Mouse (Mus musculus): ENCODE data around the gene Hpca. TPM values are rescaled to one million over a fixed set of nuclear protein-coding genes. Genes with fewer than 3 reads are reported as not detected.

Hpca gene
- polyA plus RNA-seq, 1 experiment from 2014 or later = 0.30 TPM

DNA sequence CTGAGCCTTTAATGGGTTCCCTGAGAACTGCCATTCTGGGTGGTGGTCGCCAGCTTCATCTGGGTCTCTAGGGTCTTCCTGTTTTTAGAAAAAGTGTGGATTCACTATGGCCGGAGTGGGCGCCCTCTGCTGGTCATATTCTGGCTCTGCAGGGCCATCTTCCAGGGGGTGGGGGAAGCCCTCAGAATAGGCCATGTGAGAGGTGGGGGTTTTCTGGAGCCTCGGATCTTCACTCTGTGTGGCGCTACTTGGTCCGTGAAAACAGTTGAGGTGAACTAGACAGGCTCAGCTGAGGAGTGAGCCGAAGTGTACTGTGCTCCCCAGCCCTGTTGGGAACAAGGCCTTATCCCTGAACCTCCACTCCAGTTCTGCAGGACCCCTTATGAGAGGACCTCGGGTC lies 8.3 kb upstream of the Hpca start:
- H3K27ac ChIP-seq = peak overlapping the region; percentile 86
- peaks cover 51% of the 10 kb centered on the region for H3K4me1 ChIP-seq
- no peaks in the 10 kb centered on the region for H3K36me3 ChIP-seq
- 2% methylated on average over 8 of the region's 8 CpGs for WGBS
- peak; percentile 86 for DNase-seq (ENCODE audit: low spot score)
- H3K27me3 ChIP-seq (ENCODE audit: low read depth, poor library complexity, severe bottlenecking) = peaks cover 26% of the 10 kb centered on the region
- H3K4me3 ChIP-seq = peak overlapping the region; percentile 49
- H3K9me3 ChIP-seq (replicated peaks) = no peaks in the 10 kb centered on the region

- 41% methylated on average over 9 of the region's 9 CpGs for WGBS
- DNase-seq (ENCODE audit: low spot score) = no peak
- no peak overlapping the region for H3K27ac ChIP-seq
- no peaks in the 10 kb centered on the region for H3K36me3 ChIP-seq
- H3K4me1 ChIP-seq = peaks cover 51% of the 10 kb centered on the region
- H3K9me3 ChIP-seq (replicated peaks) = no peaks in the 10 kb centered on the region
- H3K27me3 ChIP-seq (ENCODE audit: low read depth, poor library complexity, severe bottlenecking) = peaks cover 32% of the 10 kb centered on the region
- no peak overlapping the region for H3K4me3 ChIP-seq
These were observed 7.6 kb upstream of the Hpca start for GRCm38 (mm10) chr4:129129387-129129786.

- H3K4me1 ChIP-seq = peaks cover 51% of the 10 kb centered on the region
- H3K4me3 ChIP-seq = no peak overlapping the region
- H3K27ac ChIP-seq = no peak overlapping the region
- DNase-seq (ENCODE audit: low spot score) = no peak
- WGBS = 69% methylated on average over 13 of the region's 13 CpGs
- peaks cover 38% of the 10 kb centered on the region for H3K27me3 ChIP-seq (ENCODE audit: low read depth, poor library complexity, severe bottlenecking)
- no peaks in the 10 kb centered on the region for H3K36me3 ChIP-seq
- no peaks in the 10 kb centered on the region for H3K9me3 ChIP-seq (replicated peaks)
These were observed 6.9 kb upstream of the Hpca start for GRCm38 (mm10) chr4:129128582-129129338.

- H3K27ac ChIP-seq = no peak overlapping the region
- H3K9me3 ChIP-seq (replicated peaks) = no peaks in the 10 kb centered on the region
- peak overlapping the region; percentile 31 for H3K4me3 ChIP-seq
- peaks cover 55% of the 10 kb centered on the region for H3K4me1 ChIP-seq
- peaks cover 61% of the 10 kb centered on the region for H3K27me3 ChIP-seq (ENCODE audit: low read depth, poor library complexity, severe bottlenecking)
- DNase-seq (ENCODE audit: low spot score) = no peak
- 19% methylated on average over 19 of the region's 19 CpGs for WGBS
- H3K36me3 ChIP-seq = no peaks in the 10 kb centered on the region
These were observed 4.1 kb upstream of the Hpca start for GRCm38 (mm10) chr4:129125736-129126451.

- DNase-seq (ENCODE audit: low spot score) = no peak
- Histone ChIP-seq H3K4me3 (peak overlapping the region; percentile 15; the same call in 1 of the 2 replicates), H3K27me3 (ENCODE audit: low read depth, poor library complexity, severe bottlenecking) (peaks cover 73% of the 10 kb centered on the region), H3K9me3 (replicated peaks) (no peaks in the 10 kb centered on the region), H3K27ac (no peak overlapping the region), H3K4me1 (peaks cover 50% of the 10 kb centered on the region), H3K36me3 (no peaks in the 10 kb centered on the region)
- WGBS = 5% methylated on average over 13 of the region's 13 CpGs
These were observed 2.9 kb upstream of the Hpca start for GRCm38 (mm10) chr4:129124652-129125146.

- DNase-seq (ENCODE audit: low spot score) = no peak
These were observed 883 bp upstream of the Hpca start for GRCm38 (mm10) chr4:129122719-129123118.

DNA sequence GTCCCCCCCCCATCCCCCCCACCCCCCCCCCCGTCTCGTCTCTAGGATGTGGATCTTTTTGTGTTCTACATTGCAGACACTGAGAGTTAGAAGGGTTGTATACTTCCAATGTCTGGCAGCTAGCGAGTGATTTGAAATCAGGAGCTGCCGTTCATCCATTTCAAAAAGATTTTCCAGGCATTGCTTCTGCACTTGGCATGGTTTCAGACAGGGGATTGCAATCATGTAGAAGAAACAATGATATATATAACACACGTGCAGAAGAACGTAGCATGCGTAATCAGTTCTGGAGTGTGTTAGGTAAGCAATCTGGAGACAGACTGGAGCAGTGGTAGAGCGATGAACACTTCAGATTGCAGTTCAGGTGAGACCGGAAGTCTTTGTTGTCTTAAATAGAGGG lies 271 bp upstream of the Hpca start:
- H3K4me3 ChIP-seq = no peak overlapping the region
- peaks cover 37% of the 10 kb centered on the region for H3K4me1 ChIP-seq
- no peaks in the 10 kb centered on the region for H3K36me3 ChIP-seq
- DNase-seq (ENCODE audit: low spot score) = no peak
- H3K27me3 ChIP-seq (ENCODE audit: low read depth, poor library complexity, severe bottlenecking) = peaks cover 89% of the 10 kb centered on the region
- 43% methylated on average over 9 of the region's 9 CpGs for WGBS
- H3K27ac ChIP-seq = no peak overlapping the region
- no peaks in the 10 kb centered on the region for H3K9me3 ChIP-seq (replicated peaks)

More at GRCm38 (mm10) chr4:129122719-129123118, 883 bp upstream of the Hpca start:
- Histone ChIP-seq H3K4me3 (no peak overlapping the region), H3K27ac (no peak overlapping the region), H3K36me3 (no peaks in the 10 kb centered on the region), H3K4me1 (peaks cover 37% of the 10 kb centered on the region), H3K27me3 (ENCODE audit: low read depth, poor library complexity, severe bottlenecking) (peaks cover 89% of the 10 kb centered on the region), H3K9me3 (replicated peaks) (no peaks in the 10 kb centered on the region)
- WGBS = 36% methylated on average over 8 of the region's 8 CpGs

- DNase-seq (ENCODE audit: low spot score) = peak; percentile 88
- 1% methylated on average over 59 of the region's 59 CpGs for WGBS
- Histone ChIP-seq H3K9me3 (replicated peaks) (no peaks in the 10 kb centered on the region), H3K27ac (no peak overlapping the region), H3K27me3 (ENCODE audit: low read depth, poor library complexity, severe bottlenecking) (peaks cover 82% of the 10 kb centered on the region), H3K4me3 (peak overlapping the region; percentile 53), H3K36me3 (no peaks in the 10 kb centered on the region), H3K4me1 (peaks cover 31% of the 10 kb centered on the region)
These were observed 1.1 kb downstream of the Hpca start for GRCm38 (mm10) chr4:129120520-129121445.

GRCm38 (mm10) chr4:129119708-129120107 lies 2.1 kb downstream of the Hpca start:
- Histone ChIP-seq H3K27me3 (ENCODE audit: low read depth, poor library complexity, severe bottlenecking) (peaks cover 75% of the 10 kb centered on the region), H3K4me3 (no peak overlapping the region), H3K27ac (no peak overlapping the region), H3K36me3 (no peaks in the 10 kb centered on the region), H3K9me3 (replicated peaks) (no peaks in the 10 kb centered on the region), H3K4me1 (peaks cover 30% of the 10 kb centered on the region)
- 77% methylated on average over 10 of the region's 10 CpGs for WGBS
- no peak for DNase-seq (ENCODE audit: low spot score)

DNA sequence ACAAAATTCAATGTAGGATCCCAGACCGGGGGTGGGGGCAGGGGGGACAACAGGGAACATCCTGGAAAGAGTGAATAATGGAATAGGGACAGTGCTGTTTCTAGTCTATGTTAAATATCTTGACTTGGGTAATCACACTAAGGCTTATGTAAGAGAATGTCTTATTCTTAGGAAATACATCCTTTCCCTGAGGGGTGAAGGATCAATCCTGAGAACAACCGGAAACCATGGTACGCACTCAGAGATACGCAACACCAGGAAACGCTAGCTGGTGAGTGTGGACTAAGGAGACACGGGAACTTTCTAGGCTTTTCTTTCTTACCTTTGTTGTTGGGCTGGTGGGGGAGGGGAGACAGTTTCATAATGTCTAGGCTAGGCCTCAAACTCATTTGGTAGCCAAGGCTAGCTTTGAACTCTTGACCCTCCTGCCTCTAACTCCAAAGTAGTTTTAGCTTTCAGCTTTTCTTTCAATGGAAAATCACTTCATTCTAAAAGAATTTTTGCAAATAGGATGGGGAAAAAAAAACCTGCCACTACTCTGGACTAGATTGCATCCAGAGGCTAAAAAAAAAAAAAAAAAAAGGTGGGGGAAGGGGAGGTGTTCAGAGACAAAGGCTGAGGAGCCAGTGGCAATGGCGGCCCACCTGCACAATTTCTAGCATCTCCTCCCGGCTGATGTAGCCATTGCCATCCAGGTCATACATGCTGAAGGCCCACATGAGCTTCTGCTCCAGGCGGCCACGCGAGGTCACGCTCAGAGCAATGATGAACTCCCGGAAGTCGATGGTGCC lies 3.9 kb downstream of the Hpca start:
- peaks cover 35% of the 10 kb centered on the region for H3K4me1 ChIP-seq
- H3K4me3 ChIP-seq = no peak overlapping the region
- no peaks in the 10 kb centered on the region for H3K9me3 ChIP-seq (replicated peaks)
- H3K27ac ChIP-seq = no peak overlapping the region
- peaks cover 69% of the 10 kb centered on the region for H3K27me3 ChIP-seq (ENCODE audit: low read depth, poor library complexity, severe bottlenecking)
- no peaks in the 10 kb centered on the region for H3K36me3 ChIP-seq
- 88% methylated on average over 14 of the region's 14 CpGs for WGBS
- DNase-seq (ENCODE audit: low spot score) = no peak

DNA sequence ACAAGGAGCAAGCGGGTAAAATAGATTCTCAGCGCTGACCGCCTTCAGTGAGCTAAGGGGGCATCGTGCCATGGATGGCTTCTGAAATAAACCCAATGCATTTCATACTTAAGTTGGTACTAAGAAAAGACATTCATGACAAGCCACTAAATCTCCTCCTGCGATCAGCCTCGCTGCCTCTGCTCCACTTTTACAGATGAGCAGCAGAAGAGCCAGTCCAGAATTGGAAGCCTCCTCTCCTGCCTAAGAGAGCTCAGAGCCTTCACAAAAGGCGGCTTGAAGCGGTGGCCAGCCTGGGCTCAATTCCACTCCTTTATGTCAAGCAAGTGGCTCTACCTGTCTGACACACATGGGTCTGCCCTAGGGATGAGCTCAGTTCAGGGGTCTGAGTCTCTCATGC lies 5.1 kb downstream of the Hpca start:
- no peak for DNase-seq (ENCODE audit: low spot score)
- peaks cover 67% of the 10 kb centered on the region for H3K27me3 ChIP-seq (ENCODE audit: low read depth, poor library complexity, severe bottlenecking)
- H3K4me3 ChIP-seq = no peak overlapping the region
- WGBS = 95% methylated on average over 8 of the region's 8 CpGs
- no peaks in the 10 kb centered on the region for H3K36me3 ChIP-seq
- no peaks in the 10 kb centered on the region for H3K9me3 ChIP-seq (replicated peaks)
- H3K4me1 ChIP-seq = peaks cover 38% of the 10 kb centered on the region
- no peak overlapping the region for H3K27ac ChIP-seq
